Mouse (Mus musculus) ES-Bruce4 (cell line): ENCODE measurements around the gene Ly6g5c.

ENCODE experiments used
- EP300 ChIP-seq: IDR thresholded peaks from 2 replicates; pipeline ENCODE4 v1.6.1; 2011; ENCODE audit warnings: low read depth, low read length; ENCODE audit not compliant: insufficient read depth
- POLR2A ChIP-seq: IDR thresholded peaks from one replicate; pipeline ENCODE4 v1.8.1; 2011; ENCODE audit warnings: low read length; ENCODE audit not compliant: insufficient read depth

- no peak for TF ChIP-seq EP300
- no peak for TF ChIP-seq POLR2A
Observed at GRCm38 (mm10) chr17:35147348-35147747, 39.3 kb downstream of the Ly6g5c start.
